Mouse (Mus musculus): ENCODE data around the gene Ints3. TPM values are rescaled to one million over a fixed set of nuclear protein-coding genes. Genes with fewer than 3 reads are reported as not detected.

Gene Ints3
- total and polyA plus RNA-seq, 2 experiments from 2014 or later: 22.3 to 61.8 TPM

DNA sequence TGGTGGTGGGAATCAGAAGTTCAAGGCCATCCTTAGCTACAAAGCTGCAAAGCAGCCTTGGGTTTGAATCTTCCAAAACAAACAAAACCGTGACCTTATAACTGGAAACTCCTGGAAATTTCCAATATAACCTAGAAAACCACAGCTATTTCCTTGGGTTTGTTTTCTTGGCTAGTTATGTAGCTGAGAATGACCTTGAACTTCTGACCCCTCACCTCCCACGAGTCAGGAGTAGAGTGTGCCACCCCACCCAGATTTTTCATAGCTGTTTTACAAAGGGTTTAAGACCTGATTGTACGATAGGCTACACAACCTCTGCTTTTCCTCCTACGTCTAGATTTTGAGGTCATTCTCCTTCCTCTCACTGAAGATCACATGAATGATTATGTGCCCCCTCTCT lies 3.7 kb upstream of the Ints3 start:
- TF ChIP-seq CTCF (IDR thresholded peaks at IDR 0.05): no peak
- Histone ChIP-seq H3K27me3 (ENCODE audit: insufficient read depth, low read length) (no peaks in the 10 kb centered on the region), H3K4me2 (ENCODE audit: low read depth, low read length, poor library complexity, severe bottlenecking) (no peak overlapping the region), H3K27ac (ENCODE audit: low read depth, low read length) (no peak overlapping the region), H3K9ac (replicated peaks; ENCODE audit: low read length, poor library complexity, severe bottlenecking) (no peak overlapping the region), H3K9me3 (ENCODE audit: low read length) (no peaks in the 10 kb centered on the region), H3K4me3 (ENCODE audit: low read depth, low read length) (no peak overlapping the region), H3K4me1 (ENCODE audit: insufficient read depth, low read length) (peaks cover 5% of the 10 kb centered on the region; the same call in 1 of the 2 replicates), H3K36me3 (ENCODE audit: insufficient read depth, low read length) (no peaks in the 10 kb centered on the region)
- 73% methylated on average over 4 of the region's 4 CpGs for WGBS
- DNase-seq (ENCODE audit: low spot score) (no peak), ATAC-seq (ENCODE audit: low FRiP score) (no peak)

DNA sequence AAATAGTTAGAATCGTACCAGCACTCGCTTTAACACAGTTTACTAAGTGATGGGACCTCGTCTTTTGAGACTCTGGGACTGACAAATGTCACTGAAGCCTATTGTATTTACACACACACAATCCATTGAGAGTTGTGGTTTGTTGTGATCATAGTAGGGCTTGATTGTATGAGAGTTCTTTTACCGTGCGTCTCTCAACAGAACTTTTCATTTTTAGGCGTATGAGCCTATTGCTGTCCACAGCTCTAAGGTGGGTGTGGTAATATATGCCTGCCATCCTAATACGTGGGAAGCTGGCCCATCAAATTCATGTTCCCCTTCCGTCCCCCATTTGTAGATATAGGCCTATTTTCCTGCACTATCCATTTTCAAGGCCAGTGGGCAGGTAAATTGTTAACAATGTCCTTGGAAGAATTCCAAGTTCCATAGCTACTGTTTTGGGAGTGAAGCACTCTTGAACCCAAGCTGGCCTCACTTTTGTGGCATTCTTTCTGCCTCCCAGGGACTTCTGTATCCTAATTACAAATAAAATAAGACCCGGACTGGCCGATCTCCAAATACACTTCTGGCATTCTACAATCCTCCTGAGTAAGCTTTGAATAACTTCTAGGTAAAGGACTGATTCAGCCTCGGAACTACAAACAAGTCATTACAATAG lies 780 bp upstream of the Ints3 start:
- H3K36me3 ChIP-seq (ENCODE audit: insufficient read depth, low read length): no peaks in the 10 kb centered on the region
- no peak for DNase-seq (ENCODE audit: low spot score)
- peak overlapping the region; percentile 39; the same call in 1 of the 2 replicates for H3K27ac ChIP-seq (ENCODE audit: low read depth, low read length)
- H3K4me3 ChIP-seq (ENCODE audit: low read depth, low read length): peak overlapping the region; percentile 82
- no peaks in the 10 kb centered on the region for H3K9me3 ChIP-seq (ENCODE audit: low read length)
- no peaks in the 10 kb centered on the region for H3K27me3 ChIP-seq (ENCODE audit: insufficient read depth, low read length)
- TF ChIP-seq CTCF (IDR thresholded peaks at IDR 0.05): no peak
- 54% methylated on average over 11 of the region's 11 CpGs for WGBS
- H3K9ac ChIP-seq (replicated peaks; ENCODE audit: low read length, poor library complexity, severe bottlenecking): 0 out of 2 replicates have a peak overlapping the region, but pooled peaks have one; percentile 15
- peaks cover 12% of the 10 kb centered on the region; the same call in 1 of the 2 replicates for H3K4me1 ChIP-seq (ENCODE audit: insufficient read depth, low read length)
- H3K4me2 ChIP-seq (ENCODE audit: low read depth, low read length, poor library complexity, severe bottlenecking): peak overlapping the region; percentile 98
- ATAC-seq (ENCODE audit: low FRiP score): no peak

DNA sequence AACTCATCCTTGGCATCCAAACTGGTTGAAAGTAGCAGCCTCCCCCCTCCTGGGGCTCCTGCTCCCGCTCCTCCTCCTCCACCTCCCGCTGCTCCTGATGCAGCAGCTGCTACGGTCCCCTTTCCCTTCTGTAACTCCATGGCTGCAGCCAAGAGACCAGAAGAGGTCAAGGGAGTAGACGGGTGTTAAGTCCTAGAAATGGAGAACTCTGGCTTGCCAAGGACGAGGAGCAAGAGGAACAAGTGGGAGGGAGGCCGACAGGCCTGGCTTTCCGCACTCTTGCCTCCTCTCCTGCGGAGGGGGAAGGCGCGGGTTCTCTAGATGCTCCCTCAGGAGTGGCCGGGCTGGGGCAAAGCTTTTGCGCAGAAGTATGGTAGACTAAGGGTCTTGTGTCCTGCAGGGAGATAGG lies 607 bp downstream of the Ints3 start:
- H3K27ac ChIP-seq (ENCODE audit: low read depth, low read length): peak overlapping the region; percentile 94
- peak overlapping the region; percentile 82 for H3K4me3 ChIP-seq (ENCODE audit: low read depth, low read length)
- H3K36me3 ChIP-seq (ENCODE audit: insufficient read depth, low read length): no peaks in the 10 kb centered on the region
- ATAC-seq (ENCODE audit: low FRiP score): peak; percentile 22; the same call in 1 of the 2 replicates
- peaks cover 12% of the 10 kb centered on the region; the same call in 1 of the 2 replicates for H3K4me1 ChIP-seq (ENCODE audit: insufficient read depth, low read length)
- peak overlapping the region; percentile 88 for H3K9ac ChIP-seq (replicated peaks; ENCODE audit: low read length, poor library complexity, severe bottlenecking)
- H3K27me3 ChIP-seq (ENCODE audit: insufficient read depth, low read length): no peaks in the 10 kb centered on the region
- TF ChIP-seq CTCF (IDR thresholded peaks at IDR 0.05): no peak
- peak overlapping the region; percentile 98 for H3K4me2 ChIP-seq (ENCODE audit: low read depth, low read length, poor library complexity, severe bottlenecking)
- WGBS: 0% methylated on average over 12 of the region's 12 CpGs
- no peaks in the 10 kb centered on the region for H3K9me3 ChIP-seq (ENCODE audit: low read length)
- peak; percentile 36 for DNase-seq (ENCODE audit: low spot score)

DNA sequence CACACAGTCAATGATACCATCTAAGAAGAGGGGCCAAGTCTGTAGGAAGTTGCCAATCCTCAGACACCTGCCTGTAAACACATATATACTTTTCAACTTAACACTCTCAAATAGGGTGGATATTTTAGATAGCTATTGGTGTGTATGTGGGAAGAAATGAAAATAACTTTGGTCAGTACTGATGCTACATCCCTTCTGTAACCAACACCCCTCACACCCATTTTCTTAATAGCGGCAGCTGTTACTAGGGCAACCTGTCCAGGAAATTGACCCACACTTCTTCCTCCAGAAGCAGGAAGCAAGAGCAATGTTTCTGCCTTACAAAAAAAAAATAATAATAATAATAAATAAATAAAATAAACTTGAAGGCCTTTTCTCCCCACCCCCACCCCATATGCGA lies 1.1 kb downstream of the Ints3 start:
- Histone ChIP-seq H3K4me3 (ENCODE audit: low read depth, low read length) (peak overlapping the region; percentile 82), H3K9me3 (ENCODE audit: low read length) (no peaks in the 10 kb centered on the region), H3K36me3 (ENCODE audit: insufficient read depth, low read length) (no peaks in the 10 kb centered on the region), H3K9ac (replicated peaks; ENCODE audit: low read length, poor library complexity, severe bottlenecking) (peak overlapping the region; percentile 88), H3K4me1 (ENCODE audit: insufficient read depth, low read length) (peaks cover 12% of the 10 kb centered on the region; the same call in 1 of the 2 replicates), H3K4me2 (ENCODE audit: low read depth, low read length, poor library complexity, severe bottlenecking) (peak overlapping the region; percentile 98), H3K27me3 (ENCODE audit: insufficient read depth, low read length) (no peaks in the 10 kb centered on the region), H3K27ac (ENCODE audit: low read depth, low read length) (no peak overlapping the region)
- DNase-seq (ENCODE audit: low spot score) (no peak), ATAC-seq (ENCODE audit: low FRiP score) (no peak)
- WGBS: 12% methylated on average over 2 of the region's 2 CpGs
- TF ChIP-seq CTCF (IDR thresholded peaks at IDR 0.05): no peak

DNA sequence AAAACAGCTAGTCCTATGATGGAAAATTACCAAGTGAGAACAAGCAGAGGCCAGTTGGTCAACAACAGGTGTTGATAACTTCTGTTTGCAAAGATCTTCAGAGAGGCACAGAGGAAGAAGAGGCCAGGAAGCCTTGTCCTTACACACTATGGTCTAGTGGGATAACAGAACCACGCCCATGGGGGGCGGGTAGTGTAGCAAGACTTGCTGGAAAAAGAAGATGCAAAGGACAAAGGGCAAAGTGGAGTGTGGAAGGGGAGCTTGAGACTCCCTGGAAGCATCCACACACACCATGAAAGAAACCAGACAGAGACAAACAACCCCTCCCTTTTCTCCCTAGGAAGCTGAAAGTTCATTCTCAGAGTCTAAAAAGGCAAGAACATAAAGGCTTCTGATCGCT lies 3.8 kb downstream of the Ints3 start:
- WGBS: 89% methylated on average over 3 of the region's 3 CpGs
- DNase-seq (ENCODE audit: low spot score): no peak
- no peak overlapping the region for H3K27ac ChIP-seq (ENCODE audit: low read depth, low read length)

DNA sequence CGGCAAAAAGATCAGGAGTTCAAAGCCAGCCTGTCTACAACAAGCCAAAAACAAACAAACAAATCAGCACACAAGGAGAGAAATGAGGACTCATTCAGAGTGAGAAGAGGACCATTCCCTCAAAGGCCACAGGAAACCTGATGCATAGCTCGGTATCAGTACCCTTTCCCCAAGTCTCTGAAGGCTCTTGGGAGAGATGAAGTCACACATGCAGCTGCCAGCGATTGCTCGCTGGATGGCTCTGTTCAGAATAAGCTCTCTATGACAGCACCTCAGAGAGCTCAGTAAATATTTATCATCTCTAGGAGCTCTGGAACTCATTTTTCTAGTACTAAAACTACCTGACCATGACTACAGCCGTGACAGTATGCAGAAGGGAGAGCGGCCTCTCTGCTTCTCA lies 5.2 kb downstream of the Ints3 start:
- ATAC-seq (ENCODE audit: low FRiP score): no peak
- no peak for DNase-seq (ENCODE audit: low spot score)

More for the DNA sequence above, 3.8 kb downstream of the Ints3 start:
- Histone ChIP-seq H3K4me3 (ENCODE audit: low read depth, low read length) (no peak overlapping the region), H3K4me2 (ENCODE audit: low read depth, low read length, poor library complexity, severe bottlenecking) (no peak overlapping the region), H3K36me3 (ENCODE audit: insufficient read depth, low read length) (0 out of 2 replicates have a peak, but pooled peaks cover 3% of the 10 kb centered on the region), H3K4me1 (ENCODE audit: insufficient read depth, low read length) (peaks cover 12% of the 10 kb centered on the region; the same call in 1 of the 2 replicates), H3K9me3 (ENCODE audit: low read length) (no peaks in the 10 kb centered on the region), H3K27me3 (ENCODE audit: insufficient read depth, low read length) (no peaks in the 10 kb centered on the region), H3K9ac (replicated peaks; ENCODE audit: low read length, poor library complexity, severe bottlenecking) (no peak overlapping the region)
- no peak for TF ChIP-seq CTCF (IDR thresholded peaks at IDR 0.05)
- no peak for ATAC-seq (ENCODE audit: low FRiP score)

More for the DNA sequence above, 5.2 kb downstream of the Ints3 start:
- no peak for TF ChIP-seq CTCF (IDR thresholded peaks at IDR 0.05)
- Histone ChIP-seq H3K9ac (replicated peaks; ENCODE audit: low read length, poor library complexity, severe bottlenecking) (no peak overlapping the region), H3K27me3 (ENCODE audit: insufficient read depth, low read length) (no peaks in the 10 kb centered on the region), H3K27ac (ENCODE audit: low read depth, low read length) (no peak overlapping the region), H3K9me3 (ENCODE audit: low read length) (no peaks in the 10 kb centered on the region), H3K4me1 (ENCODE audit: insufficient read depth, low read length) (peaks cover 8% of the 10 kb centered on the region; the same call in 1 of the 2 replicates), H3K36me3 (ENCODE audit: insufficient read depth, low read length) (peaks cover 10% of the 10 kb centered on the region), H3K4me3 (ENCODE audit: low read depth, low read length) (no peak overlapping the region), H3K4me2 (ENCODE audit: low read depth, low read length, poor library complexity, severe bottlenecking) (no peak overlapping the region)
- 85% methylated on average over 6 of the region's 6 CpGs for WGBS

All from midbrain, postnatal 0 days (tissue).